Mouse (Mus musculus): ENCODE data around the gene Hipk2.

GRCm38 (mm10) chr6:38755961-38756360 is 120.0 kb downstream of the Hipk2 start:
- no peak for TF ChIP-seq POLR2AphosphoS2 (IDR thresholded peaks at IDR 0.05; ENCODE audit: low read length)
- no peak for TF ChIP-seq TBP (IDR thresholded peaks at IDR 0.05; ENCODE audit: low read depth, low read length)
- no peak for TF ChIP-seq ZC3H11A (IDR thresholded peaks at IDR 0.05; ENCODE audit: low read depth, low read length)
- TF ChIP-seq CTCF (IDR thresholded peaks at IDR 0.05 in 2 of 3, conservative IDR thresholded peaks at IDR 0.05 in 1 of 3; ENCODE audit: control insufficient read depth in 1 of 3, insufficient read depth in 1 of 3, low read depth in 2 of 3, low read length in 3 of 3, poor library complexity in 1 of 3, severe bottlenecking in 1 of 3): no peak
- TF ChIP-seq POLR2A (IDR thresholded peaks at IDR 0.05; ENCODE audit: control insufficient read depth in 1 of 2, insufficient read depth in 1 of 2, low read depth in 1 of 2, low read length in 2 of 2, poor library complexity in 1 of 2): no peak
- no peak for TF ChIP-seq MYC (IDR thresholded peaks at IDR 0.05; ENCODE audit: low read depth, low read length)
- no peak for TF ChIP-seq TCF12 (IDR thresholded peaks at IDR 0.05; ENCODE audit: low read depth, low read length)
- TF ChIP-seq POLR2AphosphoS5 (IDR thresholded peaks at IDR 0.05; ENCODE audit: borderline replicate concordance, low read depth, low read length): no peak
- TF ChIP-seq KAT2A (conservative IDR thresholded peaks at IDR 0.05; ENCODE audit: low read depth, low read length): no peak
- TF ChIP-seq ZNF384 (IDR thresholded peaks at IDR 0.05; ENCODE audit: low read depth, low read length): no peak
- TF ChIP-seq USF1 (IDR thresholded peaks at IDR 0.05; ENCODE audit: low read depth, low read length): no peak
- no peak for TF ChIP-seq GATA1 (IDR thresholded peaks at IDR 0.05; ENCODE audit: low read depth, low read length)
- TF ChIP-seq NRF1 (IDR thresholded peaks at IDR 0.05; ENCODE audit: insufficient read depth, low read depth, low read length, poor library complexity, severe bottlenecking): no peak
- no peak for TF ChIP-seq ELF1 (IDR thresholded peaks at IDR 0.05; ENCODE audit: low read depth, low read length)
